Mouse (Mus musculus): ENCODE measurements around the gene Fmo4.

DNA sequence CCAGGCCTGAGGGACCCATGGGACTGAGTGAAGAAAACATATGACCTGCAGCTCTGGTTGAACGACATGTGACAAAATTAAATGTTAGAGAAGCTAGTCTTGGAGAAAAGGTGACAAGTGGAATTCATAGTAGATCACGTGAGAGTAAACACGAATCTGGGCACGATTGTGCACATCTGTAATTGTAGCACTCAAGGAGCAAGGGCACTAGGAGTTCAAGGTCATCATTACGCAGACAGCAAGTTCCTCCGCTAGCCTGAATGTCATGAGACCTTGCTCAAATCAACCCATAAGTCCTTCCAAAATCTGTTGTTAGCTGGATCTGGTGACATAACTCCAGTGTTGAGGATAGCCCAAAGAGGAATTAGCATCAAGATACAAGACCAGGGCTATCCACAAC, 25.2 kb upstream of the Fmo4 start:
- TF ChIP-seq CTCF (conservative IDR thresholded peaks at IDR 0.05; ENCODE audit: insufficient read depth, insufficient read length, low read depth, low read length): no peak
- no peak for TF ChIP-seq POLR2A (IDR thresholded peaks at IDR 0.05; ENCODE audit: low read depth, low read length)
